Mouse (Mus musculus) midbrain, embryonic 14.5 days (tissue): ENCODE results near the gene Slc34a1. TPM values are rescaled to one million over a fixed set of nuclear protein-coding genes. Genes with fewer than 3 reads are reported as not detected.

ENCODE experiments used
- microRNA-seq: library from miRNA; unstranded; fragments of <30 nt; microRNA quantifications from one replicate; pipeline ENCODE4, GENCODE M21; 2016
- polyA plus RNA-seq: library from polyadenylated mRNA; unstranded; fragments of >200 nt; fragmentation: Nextera tagmentation; extraction: Ambion mirVana; gene quantifications from 2 replicates; pipeline ENCODE4 v1.2.1, GENCODE M21; 2014

Slc34a1 gene
- polyA plus RNA-seq, 1 experiment from 2014 or later: not detected

Small RNAs within 50 kb of the gene (microRNA-seq; reads per million reads assigned to microRNA genes)
- not detected for gene Mir6943

Other genes with a start within 250 kb of the Slc34a1 start
- 0.38 and 0.99 TPM in 2 replicates for gene Fgfr4, start 245.5 kb upstream of the Slc34a1 start, polyA plus RNA-seq
- gene Nsd1, start 188.4 kb upstream of the Slc34a1 start, polyA plus RNA-seq: 72.6 and 76.6 TPM in 2 replicates
- 325 and 336 TPM in 2 replicates for gene Prelid1, start 77.7 kb upstream of the Slc34a1 start, polyA plus RNA-seq
- 108 and 114 TPM in 2 replicates for gene Rab24, start 76.2 kb upstream of the Slc34a1 start, polyA plus RNA-seq
- 9.9 and 12.1 TPM in 2 replicates for gene Mxd3, start 68.4 kb upstream of the Slc34a1 start, polyA plus RNA-seq
- 37.5 and 51.8 TPM in 2 replicates for gene Lman2, start 35.4 kb upstream of the Slc34a1 start, polyA plus RNA-seq
- gene Rgs14, start 28.5 kb upstream of the Slc34a1 start, polyA plus RNA-seq: 0.30 and 0.33 TPM in 2 replicates
- gene Pfn3, start 17.0 kb downstream of the Slc34a1 start, polyA plus RNA-seq: 0.59 TPM in 1 of 2 replicates, not detected in the other
- not detected in 2 replicates for gene F12, start 28.6 kb downstream of the Slc34a1 start, polyA plus RNA-seq
- gene Grk6, start 46.9 kb downstream of the Slc34a1 start, polyA plus RNA-seq: 41.8 and 44.0 TPM in 2 replicates
- 7.0 and 34.3 TPM in 2 replicates for gene Prr7, start 66.1 kb downstream of the Slc34a1 start, polyA plus RNA-seq
- gene Dbn1, start 89.9 kb downstream of the Slc34a1 start, polyA plus RNA-seq: 509 and 557 TPM in 2 replicates
- gene Pdlim7, start 115.5 kb downstream of the Slc34a1 start, polyA plus RNA-seq: 126 and 154 TPM in 2 replicates
- 3.4 and 4.0 TPM in 2 replicates for gene Dok3, start 131.1 kb downstream of the Slc34a1 start, polyA plus RNA-seq
- gene Ddx41, start 138.5 kb downstream of the Slc34a1 start, polyA plus RNA-seq: 56.2 and 57.6 TPM in 2 replicates
- gene Fam193b, start 172.9 kb downstream of the Slc34a1 start, polyA plus RNA-seq: 50.0 and 57.6 TPM in 2 replicates
- gene Tmed9, start 175.5 kb downstream of the Slc34a1 start, polyA plus RNA-seq: 61.3 and 126 TPM in 2 replicates
- 24.5 and 28.8 TPM in 2 replicates for gene B4galt7, start 201.7 kb downstream of the Slc34a1 start, polyA plus RNA-seq
- gene Caml, start 224.8 kb downstream of the Slc34a1 start, polyA plus RNA-seq: 99.3 and 104 TPM in 2 replicates
- 29.3 and 32.1 TPM in 2 replicates for gene Ddx46, start 236.8 kb downstream of the Slc34a1 start, polyA plus RNA-seq